Mouse (Mus musculus) heart, postnatal 36 days (tissue): Measurements from ENCODE around the gene Esd. TPM values are rescaled to one million over a fixed set of nuclear protein-coding genes. Genes with fewer than 3 reads are reported as not detected.

Experiments used
- DNase-seq, 2 experiments: peaks; one replicate each; pipeline ENCODE4 v3.0.0; 2021 to 2022
- intact Hi-C: fragments of 180-260 bp; cut with DNase I; formaldehyde crosslinking; loops from one replicate; pipeline ENCODE4 v1.15.1; 2025
- total RNA-seq, 2 experiments: library from RNA; stranded (reverse); gene quantifications; 2 replicates each; pipeline ENCODE4 v1.2.3; 2021

Gene Esd
- total RNA-seq = 100 to 1,000 TPM; 130 to 132 TPM

- intact Hi-C loops = no loop called here
- DNase-seq = peak; percentile 91 to 94
These were observed at the start of gene Esd for GRCm38 (mm10) chr14:74732079-74732783. Gene Esd (plus strand): TSS chr14:74732297.

- DNase-seq = no peak
- intact Hi-C loops = no loop called here
These were observed 47.7 kb upstream of the Esd start for GRCm38 (mm10) chr14:74684298-74684978.

GRCm38 (mm10) chr14:74691963-74692362 is 40.1 kb upstream of the Esd start:
- intact Hi-C loops = no loop called here
- no peak for DNase-seq

- no peak for DNase-seq
- intact Hi-C loops = no loop called here
These were observed 35.3 kb upstream of the Esd start for GRCm38 (mm10) chr14:74696766-74697165.

GRCm38 (mm10) chr14:74697432-74697831 is 34.7 kb upstream of the Esd start:
- no peak for DNase-seq
- intact Hi-C loops = no loop called here

GRCm38 (mm10) chr14:74699241-74699640 is 32.9 kb upstream of the Esd start:
- intact Hi-C loops = no loop called here
- no peak for DNase-seq

- intact Hi-C loops = loop anchor here (10.0 kb wide), 1 partner anchor 1179 kb away; the partner anchor contains the start of gene Sucla2
- no peak for DNase-seq
These were observed 28.2 kb upstream of the Esd start for GRCm38 (mm10) chr14:74703930-74704329.

GRCm38 (mm10) chr14:74709054-74709453 is 23.0 kb upstream of the Esd start:
- intact Hi-C loops = loop anchor here (2.0 to 10.0 kb wide), 3 partner anchors 66 to 1184 kb away; partner anchors contain the start of gene Sucla2
- DNase-seq = peak; percentile 14 to 28

- intact Hi-C loops = no loop called here
These were observed 8.6 kb upstream of the Esd start for GRCm38 (mm10) chr14:74723541-74723940.

GRCm38 (mm10) chr14:74731221-74732078 is 647 bp upstream of the Esd start:
- intact Hi-C loops = no loop called here
- no peak for DNase-seq

More at GRCm38 (mm10) chr14:74723541-74723940, 8.6 kb upstream of the Esd start:
- no peak for DNase-seq

- no peak for DNase-seq
- intact Hi-C loops = no loop called here
These were observed 1.3 kb downstream of the Esd start for GRCm38 (mm10) chr14:74733397-74733796.

- intact Hi-C loops = no loop called here
- no peak for DNase-seq
These were observed 3.4 kb downstream of the Esd start for GRCm38 (mm10) chr14:74735471-74735870.

- no peak for DNase-seq
- intact Hi-C loops = no loop called here
These were observed 4.8 kb downstream of the Esd start for GRCm38 (mm10) chr14:74736850-74737249.

GRCm38 (mm10) chr14:74764191-74764918 is 32.3 kb downstream of the Esd start:
- peak; percentile 79 to 83 for DNase-seq
- intact Hi-C loops = loop anchor here (1.0 kb wide), 2 partner anchors 184 to 226 kb away; no protein-coding TSS in a partner anchor

- DNase-seq = no peak
- intact Hi-C loops = no loop called here
These were observed 35.8 kb downstream of the Esd start for GRCm38 (mm10) chr14:74767892-74768291.

- intact Hi-C loops = no loop called here
- no peak for DNase-seq
These were observed 42.0 kb downstream of the Esd start for GRCm38 (mm10) chr14:74774046-74774619.

GRCm38 (mm10) chr14:74784243-74784934 is 52.3 kb downstream of the Esd start:
- no peak for DNase-seq
- intact Hi-C loops = no loop called here

GRCm38 (mm10) chr14:74787717-74788116 is 55.6 kb downstream of the Esd start:
- intact Hi-C loops = loop anchor here (1.0 kb wide), 2 partner anchors 162 to 203 kb away; no protein-coding TSS in a partner anchor
- DNase-seq = no peak

- intact Hi-C loops = loop anchor here (1.0 kb wide), 2 partner anchors 161 to 202 kb away; no protein-coding TSS in a partner anchor
- DNase-seq = peak; percentile 18 to 22
These were observed 56.7 kb downstream of the Esd start for GRCm38 (mm10) chr14:74788766-74789165.
